Mouse (Mus musculus) CH12.LX (cell line): ENCODE results near the gene Plekha5. TPM values are rescaled to one million over a fixed set of nuclear protein-coding genes. Genes with fewer than 3 reads are reported as not detected.

Experiments
- DNase-seq: peaks from one replicate; pipeline ENCODE4 v3.0.0-alpha.2; 2013; ENCODE audit errors: extremely low read depth
- H3K27ac ChIP-seq: 2 replicates; pipeline ENCODE4 v1.5.1; 2012; ENCODE audit warnings: low read depth, mild to moderate bottlenecking, control low read depth, moderate library complexity; ENCODE audit not compliant: insufficient read depth
- H3K27me3 ChIP-seq: replicated peaks from 2 replicates; pipeline ENCODE3; 2012; ENCODE audit warnings: inconsistent platforms
- H3K36me3 ChIP-seq, 2 experiments: replicated peaks in 1 of 2; 2 replicates each; pipeline versions ENCODE3 to v1.6.1; 2012; ENCODE audit warnings: inconsistent platforms in 1 of 2, low read length in 1 of 2, mild to moderate bottlenecking in 1 of 2, mixed read lengths in 1 of 2, moderate library complexity in 1 of 2; ENCODE audit not compliant: control insufficient read depth in 1 of 2, insufficient read depth in 1 of 2
- H3K4me1 ChIP-seq, 2 experiments: 2 replicates each; pipeline ENCODE4 v1.6.1; 2012; ENCODE audit warnings: inconsistent platforms in 1 of 2, moderate library complexity in 1 of 2; ENCODE audit not compliant: insufficient read depth in 2 of 2, control insufficient read depth in 1 of 2
- H3K4me2 ChIP-seq: 2 replicates; pipeline ENCODE4 v1.6.1; 2012; ENCODE audit warnings: low read depth, mild to moderate bottlenecking, control low read depth; ENCODE audit not compliant: poor library complexity, insufficient read depth, severe bottlenecking
- H3K4me3 ChIP-seq, 3 experiments: fragments of 150-350 bp in 1 of 3; sonication (generic) in 1 of 3; replicated peaks in 1 of 3; 2 replicates each; pipeline versions ENCODE3 to v1.5.1; 2011 to 2012; ENCODE audit warnings: low read depth in 2 of 3, low read length in 2 of 3, mild to moderate bottlenecking in 2 of 3, moderate library complexity in 2 of 3, control low read depth in 1 of 3, improper control_type of control experiment in 1 of 3, inconsistent platforms in 1 of 3, mixed read lengths in 1 of 3; ENCODE audit not compliant: poor library complexity in 1 of 3
- H3K79me2 ChIP-seq: replicated peaks from 2 replicates; pipeline ENCODE4 v1.6.1; 2012; ENCODE audit warnings: mild to moderate bottlenecking, moderate library complexity; ENCODE audit not compliant: control insufficient read depth, poor library complexity, insufficient read depth, severe bottlenecking; ENCODE audit errors: extremely low read depth
- H3K9ac ChIP-seq: 2 replicates; pipeline ENCODE4 v1.6.1; 2012; ENCODE audit warnings: low read depth, mild to moderate bottlenecking, control low read depth, moderate library complexity; ENCODE audit not compliant: insufficient read depth
- H3K9me3 ChIP-seq: replicated peaks from 2 replicates; pipeline ENCODE3; 2012; ENCODE audit warnings: low read length, inconsistent platforms, mixed read lengths
- CHD1 ChIP-seq: IDR thresholded peaks from 2 replicates; pipeline ENCODE4 v1.6.1; 2012; ENCODE audit warnings: low read depth, low read length, improper control_type of control experiment, inconsistent platforms
- CHD2 ChIP-seq: IDR thresholded peaks from 2 replicates; pipeline ENCODE4 v1.6.1; 2011; ENCODE audit warnings: low read length, improper control_type of control experiment
- EP300 ChIP-seq: IDR thresholded peaks from 2 replicates; pipeline ENCODE4 v1.6.1; 2011; ENCODE audit warnings: low read length, improper control_type of control experiment
- ETS1 ChIP-seq: conservative IDR thresholded peaks from 2 replicates; pipeline ENCODE4 v1.6.1; 2012; ENCODE audit warnings: low read depth, mild to moderate bottlenecking, inconsistent platforms, low read length, improper control_type of control experiment, moderate library complexity
- IRF4 ChIP-seq: IDR thresholded peaks from 2 replicates; pipeline ENCODE4 v1.6.1; 2014; ENCODE audit warnings: low read depth, mild to moderate bottlenecking, inconsistent platforms, low read length, improper control_type of control experiment
- JUN ChIP-seq: IDR thresholded peaks from 2 replicates; pipeline ENCODE4 v1.6.1; 2011; ENCODE audit warnings: low read depth, mild to moderate bottlenecking, low read length, improper control_type of control experiment, moderate library complexity; ENCODE audit not compliant: insufficient read depth
- JUND ChIP-seq: conservative IDR thresholded peaks from 2 replicates; pipeline ENCODE4 v1.6.1; 2011; ENCODE audit warnings: low read depth, low read length, improper control_type of control experiment
- KAT2A ChIP-seq: IDR thresholded peaks from 2 replicates; pipeline ENCODE4 v1.6.1; 2012; ENCODE audit warnings: low read length, improper control_type of control experiment, inconsistent platforms; ENCODE audit not compliant: insufficient replicate concordance
- MAFK ChIP-seq: IDR thresholded peaks from 2 replicates; pipeline ENCODE4 v1.6.1; 2011; ENCODE audit warnings: low read length, improper control_type of control experiment; ENCODE audit not compliant: insufficient replicate concordance
- MAX ChIP-seq: IDR thresholded peaks from 2 replicates; pipeline ENCODE4 v1.6.1; 2011; ENCODE audit warnings: low read length, improper control_type of control experiment
- MAZ ChIP-seq: IDR thresholded peaks from 2 replicates; pipeline ENCODE4 v1.6.1; 2012; ENCODE audit warnings: low read depth, mild to moderate bottlenecking, inconsistent platforms, low read length, improper control_type of control experiment, moderate library complexity
- MEF2A ChIP-seq: IDR thresholded peaks from 2 replicates; pipeline ENCODE4 v1.6.1; 2014; ENCODE audit warnings: low read depth, mild to moderate bottlenecking, inconsistent platforms, low read length, improper control_type of control experiment, borderline replicate concordance
- POLR2A ChIP-seq: IDR thresholded peaks from 2 replicates; pipeline ENCODE4 v1.6.1; 2011; ENCODE audit warnings: low read depth, mild to moderate bottlenecking, improper control_type of control experiment, low read length
- POLR2AphosphoS2 ChIP-seq: IDR thresholded peaks from 2 replicates; pipeline ENCODE4 v1.6.1; 2011; ENCODE audit warnings: low read depth, low read length, improper control_type of control experiment
- SIN3A ChIP-seq: IDR thresholded peaks from 2 replicates; pipeline ENCODE4 v1.6.1; 2012; ENCODE audit warnings: low read length, improper control_type of control experiment, inconsistent platforms
- SMC3 ChIP-seq: IDR thresholded peaks from 2 replicates; pipeline ENCODE4 v1.6.1; 2011; ENCODE audit warnings: low read depth, low read length, improper control_type of control experiment
- TCF12 ChIP-seq: IDR thresholded peaks from 2 replicates; pipeline ENCODE4 v1.6.1; 2014; ENCODE audit warnings: low read depth, mild to moderate bottlenecking, inconsistent platforms, low read length, improper control_type of control experiment
- USF1 ChIP-seq: IDR thresholded peaks from 2 replicates; pipeline ENCODE4 v1.6.1; 2014; ENCODE audit warnings: low read depth, mild to moderate bottlenecking, inconsistent platforms, low read length, improper control_type of control experiment
- USF2 ChIP-seq: conservative IDR thresholded peaks from 2 replicates; pipeline ENCODE4 v1.6.1; 2011; ENCODE audit warnings: low read depth, low read length, improper control_type of control experiment
- ZC3H11A ChIP-seq: IDR thresholded peaks from 2 replicates; pipeline ENCODE4 v1.6.1; 2012; ENCODE audit warnings: low read depth, mild to moderate bottlenecking, inconsistent platforms, low read length, improper control_type of control experiment
- ZKSCAN1 ChIP-seq: IDR thresholded peaks from 2 replicates; pipeline ENCODE4 v1.6.1; 2012; ENCODE audit warnings: low read depth, inconsistent platforms, low read length, improper control_type of control experiment, borderline replicate concordance
- ZMIZ1 ChIP-seq: IDR thresholded peaks from 2 replicates; pipeline ENCODE4 v1.6.1; 2012; ENCODE audit warnings: low read depth, mild to moderate bottlenecking, inconsistent platforms, low read length, improper control_type of control experiment
- ZNF384 ChIP-seq: IDR thresholded peaks from 2 replicates; pipeline ENCODE4 v1.6.1; 2012; ENCODE audit warnings: low read depth, low read length, improper control_type of control experiment, inconsistent platforms
- dilution Hi-C: fragments of 300-500 bp; cut with MboI; formaldehyde crosslinking; loops from 2 replicates; pipeline ENCODE4 v1.14.3; 2020; ENCODE audit warnings: low sequenced_read_pairs; ENCODE audit not compliant: extremely low pct_unique_long_range_greater_than_20kb, extremely low pct_ligation_motif_present
- in situ Hi-C: fragments of 300-500 bp; cut with MboI; formaldehyde crosslinking; loops from 3 replicates; pipeline ENCODE4 v1.14.3; 2019; ENCODE audit warnings: low sequenced_read_pairs, low pct_ligation_motif_present, low pct_unique_long_range_greater_than_20kb, mixed read lengths
- polyA plus RNA-seq: library from polyadenylated mRNA; unstranded; fragments of >175 nt; gene quantifications from 2 replicates; pipeline ENCODE4 v1.2.1, GENCODE M21; 2012; ENCODE audit warnings: low read depth; ENCODE audit not compliant: insufficient read length
- total RNA-seq, 2 experiments: library from RNA; depleted of rRNA; stranded (reverse); fragments of 300-350 nt in 1 of 2; fragments of >200 nt in 1 of 2; gene quantifications; 2 replicates each; pipeline ENCODE4 v1.2.3; 2012 to 2014

Gene Plekha5
- total and polyA plus RNA-seq, 3 experiments = 0.12 to 0.38 (median 0.27) TPM

- Histone ChIP-seq H3K79me2 (no peaks in the 10 kb centered on the region), H3K9me3 (no peaks in the 10 kb centered on the region), H3K4me1 (peaks cover 3 to 4% of the 10 kb centered on the region in 2 experiments; a peak in 1 of 4 replicates), H3K27me3 (no peaks in the 10 kb centered on the region), H3K4me3 (no peak overlapping the region)
- dilution Hi-C loops = no loop called here
- no peak for DNase-seq
- TF ChIP-seq USF2 (no peak), KAT2A (no peak), POLR2A (no peak), ZC3H11A (no peak), SIN3A (no peak), MAZ (no peak), ZNF384 (no peak), EP300 (no peak), POLR2AphosphoS2 (no peak), USF1 (no peak), CHD2 (no peak)
- TF ChIP-seq, all 38 proteins: peak for 0
- H3K4me2 ChIP-seq = no peak overlapping the region
- in situ Hi-C loops = no loop called here
- no peak overlapping the region for H3K9ac ChIP-seq
- no peak overlapping the region for H3K27ac ChIP-seq
- no peaks in the 10 kb centered on the region for H3K36me3 ChIP-seq
Measured at GRCm38 (mm10) chr6:140485636-140486035, 61.8 kb downstream of the Plekha5 start.

GRCm38 (mm10) chr6:140486685-140487084 is 62.8 kb downstream of the Plekha5 start:
- TF ChIP-seq ETS1 (no peak), POLR2A (no peak), JUN (no peak), SMC3 (no peak), JUND (no peak), CHD1 (no peak), IRF4 (no peak), MAFK (no peak), MEF2A (no peak), MAZ (no peak), MAX (no peak), TCF12 (no peak), CHD2 (no peak), KAT2A (no peak), SIN3A (no peak), ZKSCAN1 (no peak), ZMIZ1 (no peak)
- H3K9ac ChIP-seq = no peak overlapping the region
- H3K36me3 ChIP-seq = no peaks in the 10 kb centered on the region
- H3K4me1 ChIP-seq = peaks cover 3 to 4% of the 10 kb centered on the region in 2 experiments; a peak in 1 of 4 replicates
- no peak overlapping the region for H3K4me2 ChIP-seq
- no peaks in the 10 kb centered on the region for H3K79me2 ChIP-seq
- H3K27me3 ChIP-seq = no peaks in the 10 kb centered on the region
- no peak for DNase-seq
- H3K27ac ChIP-seq = no peak overlapping the region
- no peak overlapping the region for H3K4me3 ChIP-seq
- H3K9me3 ChIP-seq = no peaks in the 10 kb centered on the region
- in situ Hi-C loops (no loop called here), dilution Hi-C loops (no loop called here)
